Mouse (Mus musculus): ENCODE results near the gene Acy3.

DNA sequence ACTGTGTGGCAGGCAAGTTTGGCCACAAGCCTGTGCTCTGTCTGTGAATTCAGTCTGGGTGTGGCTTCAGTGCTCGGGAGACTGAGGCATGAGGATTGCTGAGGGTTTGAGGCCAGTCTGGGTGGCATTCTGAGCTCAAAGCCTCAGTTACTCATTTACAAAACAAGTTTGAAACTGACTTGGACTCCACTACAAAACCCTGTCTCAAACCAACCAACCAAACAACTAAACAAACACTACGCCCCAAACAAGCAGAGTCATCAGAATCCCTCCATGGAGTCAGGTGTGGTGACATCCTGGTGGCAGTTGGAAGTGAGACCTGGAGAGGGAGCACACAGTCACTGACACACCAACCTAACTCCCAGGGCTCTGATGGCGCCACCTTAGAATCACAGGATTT is 36.0 kb upstream of the Acy3 start:
- TF ChIP-seq CTCF (IDR thresholded peaks at IDR 0.05; ENCODE audit: insufficient read depth, low read length), result no peak
- TF ChIP-seq POLR2A (IDR thresholded peaks at IDR 0.05; ENCODE audit: borderline replicate concordance, extremely low read depth, low read depth, low read length), result no peak

All from lung, adult 2 months (tissue).